Mouse (Mus musculus): ENCODE measurements around the gene Ddi2. TPM values are rescaled to one million over a fixed set of nuclear protein-coding genes. Genes with fewer than 3 reads are reported as not detected.

Ddi2 gene
- polyA plus RNA-seq, 1 experiment = 21.1 TPM

GRCm38 (mm10) chr4:141656932-141657331 is 66.3 kb downstream of the Ddi2 start:
- DNase-seq = no peak
- Histone ChIP-seq H3K4me1 (ENCODE audit: control insufficient read depth, insufficient read depth, low read length) (peaks cover 44% of the 10 kb centered on the region), H3K27ac (ENCODE audit: insufficient read depth, low read length) (peak overlapping the region; percentile 82; the same call in 1 of the 2 replicates), H3K27me3 (ENCODE audit: control insufficient read depth, insufficient read depth, low read length) (no peaks in the 10 kb centered on the region), H3K4me3 (replicated peaks; ENCODE audit: insufficient read depth, low read depth, low read length) (no peak overlapping the region)
- no peak for TF ChIP-seq CTCF (IDR thresholded peaks at IDR 0.05; ENCODE audit: borderline replicate concordance, insufficient read depth, low read depth, low read length)
- TF ChIP-seq POLR2A (IDR thresholded peaks at IDR 0.05; ENCODE audit: borderline replicate concordance, insufficient read depth, low read length) = no peak
- 69% methylated on average over 8 of the region's 8 CpGs for WGBS

- TF ChIP-seq CTCF (IDR thresholded peaks at IDR 0.05; ENCODE audit: borderline replicate concordance, insufficient read depth, low read depth, low read length) (no peak), POLR2A (IDR thresholded peaks at IDR 0.05; ENCODE audit: borderline replicate concordance, insufficient read depth, low read length) (no peak)
- Histone ChIP-seq H3K4me3 (replicated peaks; ENCODE audit: insufficient read depth, low read depth, low read length) (no peak overlapping the region), H3K27me3 (ENCODE audit: control insufficient read depth, insufficient read depth, low read length) (no peaks in the 10 kb centered on the region), H3K4me1 (ENCODE audit: control insufficient read depth, insufficient read depth, low read length) (peaks cover 51% of the 10 kb centered on the region), H3K27ac (ENCODE audit: insufficient read depth, low read length) (peak overlapping the region; percentile 82)
- 45% methylated on average over 12 of the region's 12 CpGs for WGBS
- peak; percentile 64 to 73 for DNase-seq
Observed at GRCm38 (mm10) chr4:141655908-141656608, 67.2 kb downstream of the Ddi2 start.

GRCm38 (mm10) chr4:141654509-141654908 is 68.7 kb downstream of the Ddi2 start:
- no peak overlapping the region for H3K4me3 ChIP-seq (replicated peaks; ENCODE audit: insufficient read depth, low read depth, low read length)
- 41% methylated on average over 6 of the region's 6 CpGs for WGBS
- no peak for TF ChIP-seq CTCF (IDR thresholded peaks at IDR 0.05; ENCODE audit: borderline replicate concordance, insufficient read depth, low read depth, low read length)
- TF ChIP-seq POLR2A (IDR thresholded peaks at IDR 0.05; ENCODE audit: borderline replicate concordance, insufficient read depth, low read length) = no peak
- DNase-seq = no peak
- peaks cover 49% of the 10 kb centered on the region for H3K4me1 ChIP-seq (ENCODE audit: control insufficient read depth, insufficient read depth, low read length)
- H3K27me3 ChIP-seq (ENCODE audit: control insufficient read depth, insufficient read depth, low read length) = no peaks in the 10 kb centered on the region
- no peak overlapping the region for H3K27ac ChIP-seq (ENCODE audit: insufficient read depth, low read length)

- H3K4me3 ChIP-seq (replicated peaks; ENCODE audit: insufficient read depth, low read depth, low read length) = no peak overlapping the region
- 53% methylated on average over 13 of the region's 13 CpGs for WGBS
Observed at GRCm38 (mm10) chr4:141653813-141654212, 69.4 kb downstream of the Ddi2 start.

GRCm38 (mm10) chr4:141653044-141653443 is 70.2 kb downstream of the Ddi2 start:
- no peak overlapping the region for H3K27ac ChIP-seq (ENCODE audit: insufficient read depth, low read length)
- TF ChIP-seq CTCF (IDR thresholded peaks at IDR 0.05; ENCODE audit: borderline replicate concordance, insufficient read depth, low read depth, low read length) = no peak
- TF ChIP-seq POLR2A (IDR thresholded peaks at IDR 0.05; ENCODE audit: borderline replicate concordance, insufficient read depth, low read length) = no peak
- 81% methylated on average over 8 of the region's 8 CpGs for WGBS
- DNase-seq = no peak
- H3K4me1 ChIP-seq (ENCODE audit: control insufficient read depth, insufficient read depth, low read length) = peaks cover 45% of the 10 kb centered on the region
- no peaks in the 10 kb centered on the region for H3K27me3 ChIP-seq (ENCODE audit: control insufficient read depth, insufficient read depth, low read length)
- H3K4me3 ChIP-seq (replicated peaks; ENCODE audit: insufficient read depth, low read depth, low read length) = no peak overlapping the region

More at GRCm38 (mm10) chr4:141653813-141654212, 69.4 kb downstream of the Ddi2 start:
- Histone ChIP-seq H3K4me1 (ENCODE audit: control insufficient read depth, insufficient read depth, low read length) (peaks cover 45% of the 10 kb centered on the region), H3K27me3 (ENCODE audit: control insufficient read depth, insufficient read depth, low read length) (no peaks in the 10 kb centered on the region), H3K27ac (ENCODE audit: insufficient read depth, low read length) (no peak overlapping the region)
- no peak for TF ChIP-seq CTCF (IDR thresholded peaks at IDR 0.05; ENCODE audit: borderline replicate concordance, insufficient read depth, low read depth, low read length)
- no peak for TF ChIP-seq POLR2A (IDR thresholded peaks at IDR 0.05; ENCODE audit: borderline replicate concordance, insufficient read depth, low read length)
- DNase-seq = no peak

- Histone ChIP-seq H3K4me1 (ENCODE audit: control insufficient read depth, insufficient read depth, low read length) (peaks cover 40% of the 10 kb centered on the region), H3K27ac (ENCODE audit: insufficient read depth, low read length) (no peak overlapping the region), H3K27me3 (ENCODE audit: control insufficient read depth, insufficient read depth, low read length) (no peaks in the 10 kb centered on the region), H3K4me3 (replicated peaks; ENCODE audit: insufficient read depth, low read depth, low read length) (no peak overlapping the region)
- no peak for DNase-seq
- 72% methylated on average over 10 of the region's 10 CpGs for WGBS
- no peak for TF ChIP-seq CTCF (IDR thresholded peaks at IDR 0.05; ENCODE audit: borderline replicate concordance, insufficient read depth, low read depth, low read length)
Observed at GRCm38 (mm10) chr4:141651944-141652343, 71.3 kb downstream of the Ddi2 start.

GRCm38 (mm10) chr4:141651286-141651685 is 71.9 kb downstream of the Ddi2 start:
- WGBS = 38% methylated on average over 6 of the region's 6 CpGs
- no peak for DNase-seq
- 0 out of 2 replicates have a peak overlapping the region, but pooled peaks have one; percentile 23 for H3K27ac ChIP-seq (ENCODE audit: insufficient read depth, low read length)
- H3K4me3 ChIP-seq (replicated peaks; ENCODE audit: insufficient read depth, low read depth, low read length) = no peak overlapping the region
- H3K4me1 ChIP-seq (ENCODE audit: control insufficient read depth, insufficient read depth, low read length) = peaks cover 33% of the 10 kb centered on the region
- no peaks in the 10 kb centered on the region for H3K27me3 ChIP-seq (ENCODE audit: control insufficient read depth, insufficient read depth, low read length)
- TF ChIP-seq CTCF (IDR thresholded peaks at IDR 0.05; ENCODE audit: borderline replicate concordance, insufficient read depth, low read depth, low read length) (no peak), POLR2A (IDR thresholded peaks at IDR 0.05; ENCODE audit: borderline replicate concordance, insufficient read depth, low read length) (no peak)

- DNase-seq = no peak
- H3K27ac ChIP-seq (ENCODE audit: insufficient read depth, low read length) = no peak overlapping the region
- TF ChIP-seq POLR2A (IDR thresholded peaks at IDR 0.05; ENCODE audit: borderline replicate concordance, insufficient read depth, low read length) (no peak), CTCF (IDR thresholded peaks at IDR 0.05; ENCODE audit: borderline replicate concordance, insufficient read depth, low read depth, low read length) (no peak)
- WGBS = 46% methylated on average over 6 of the region's 6 CpGs
- H3K27me3 ChIP-seq (ENCODE audit: control insufficient read depth, insufficient read depth, low read length) = no peaks in the 10 kb centered on the region
- peaks cover 22% of the 10 kb centered on the region for H3K4me1 ChIP-seq (ENCODE audit: control insufficient read depth, insufficient read depth, low read length)
- H3K4me3 ChIP-seq (replicated peaks; ENCODE audit: insufficient read depth, low read depth, low read length) = no peak overlapping the region
Observed at GRCm38 (mm10) chr4:141649244-141649643, 74.0 kb downstream of the Ddi2 start.
